Mouse (Mus musculus): ENCODE measurements around the gene Timm8a2. TPM values are rescaled to one million over a fixed set of nuclear protein-coding genes. Genes with fewer than 3 reads are reported as not detected.

Gene Timm8a2
- not detected in 2 replicates for polyA plus RNA-seq (2016; fragmentation: Nextera tagmentation; extraction: Ambion mirVana)

- Histone ChIP-seq H3K4me2 (replicated peaks) (no peak within 1 kb of the TSS), H3K9ac (no peak within 1 kb of the TSS), H3K36me3 (no peaks in the 10 kb centered on the region), H3K27me3 (no peaks in the 10 kb centered on the region), H3K27ac (no peak within 1 kb of the TSS), H3K4me3 (no peak within 1 kb of the TSS), H3K4me1 (no peaks in the 10 kb centered on the region), H3K9me3 (0 out of 2 replicates have a peak, but pooled peaks cover 2% of the 10 kb centered on the region)
- ATAC-seq (ENCODE audit: insufficient number of reproducible peaks, insufficient read depth, low FRiP score, low TSS enrichment) = no peak
- WGBS = 86% methylated on average over 13 of the region's 13 CpGs
These were observed at the start of gene Timm8a2 for GRCm38 (mm10) chr14:122034451-122034850. TSS of gene Timm8a2 (plus strand) at chr14:122034674.

- Histone ChIP-seq H3K27ac (no peak overlapping the region), H3K4me3 (no peak overlapping the region), H3K4me2 (replicated peaks) (no peak overlapping the region), H3K9ac (no peak overlapping the region), H3K36me3 (no peaks in the 10 kb centered on the region), H3K4me1 (no peaks in the 10 kb centered on the region), H3K27me3 (no peaks in the 10 kb centered on the region), H3K9me3 (no peaks in the 10 kb centered on the region)
- no peak for ATAC-seq (ENCODE audit: insufficient number of reproducible peaks, insufficient read depth, low FRiP score, low TSS enrichment)
- 82% methylated on average over 3 of the region's 3 CpGs for WGBS
These were observed 49.0 kb upstream of the Timm8a2 start for GRCm38 (mm10) chr14:121985477-121985876.

GRCm38 (mm10) chr14:121986028-121986427 lies 48.4 kb upstream of the Timm8a2 start:
- Histone ChIP-seq H3K27ac (no peak overlapping the region), H3K4me2 (replicated peaks) (no peak overlapping the region), H3K9ac (no peak overlapping the region), H3K9me3 (no peaks in the 10 kb centered on the region), H3K27me3 (no peaks in the 10 kb centered on the region), H3K36me3 (no peaks in the 10 kb centered on the region), H3K4me3 (no peak overlapping the region), H3K4me1 (no peaks in the 10 kb centered on the region)
- 82% methylated on average over 6 of the region's 6 CpGs for WGBS
- no peak for ATAC-seq (ENCODE audit: insufficient number of reproducible peaks, insufficient read depth, low FRiP score, low TSS enrichment)

GRCm38 (mm10) chr14:121987287-121987686 lies 47.2 kb upstream of the Timm8a2 start:
- no peak for ATAC-seq (ENCODE audit: insufficient number of reproducible peaks, insufficient read depth, low FRiP score, low TSS enrichment)
- no peaks in the 10 kb centered on the region for H3K27me3 ChIP-seq
- H3K36me3 ChIP-seq = no peaks in the 10 kb centered on the region
- 77% methylated on average over 1 of the region's 1 CpGs for WGBS
- H3K4me2 ChIP-seq (replicated peaks) = no peak overlapping the region
- H3K4me3 ChIP-seq = no peak overlapping the region
- H3K27ac ChIP-seq = no peak overlapping the region
- no peaks in the 10 kb centered on the region for H3K4me1 ChIP-seq
- no peak overlapping the region for H3K9ac ChIP-seq
- H3K9me3 ChIP-seq = no peaks in the 10 kb centered on the region

GRCm38 (mm10) chr14:121987691-121988090 lies 46.8 kb upstream of the Timm8a2 start:
- no peaks in the 10 kb centered on the region for H3K4me1 ChIP-seq

GRCm38 (mm10) chr14:121989331-121989730 lies 45.1 kb upstream of the Timm8a2 start:
- Histone ChIP-seq H3K27ac (no peak overlapping the region), H3K4me3 (no peak overlapping the region), H3K9me3 (no peaks in the 10 kb centered on the region), H3K27me3 (no peaks in the 10 kb centered on the region), H3K9ac (no peak overlapping the region), H3K4me2 (replicated peaks) (no peak overlapping the region), H3K4me1 (no peaks in the 10 kb centered on the region), H3K36me3 (peaks cover 3% of the 10 kb centered on the region)
- ATAC-seq (ENCODE audit: insufficient number of reproducible peaks, insufficient read depth, low FRiP score, low TSS enrichment) = no peak
- WGBS = 91% methylated on average over 3 of the region's 3 CpGs

More at GRCm38 (mm10) chr14:121987691-121988090, 46.8 kb upstream of the Timm8a2 start:
- Histone ChIP-seq H3K27me3 (no peaks in the 10 kb centered on the region), H3K9ac (no peak overlapping the region), H3K9me3 (no peaks in the 10 kb centered on the region), H3K4me3 (no peak overlapping the region), H3K4me2 (replicated peaks) (no peak overlapping the region), H3K27ac (no peak overlapping the region), H3K36me3 (no peaks in the 10 kb centered on the region)
- 77% methylated on average over 4 of the region's 4 CpGs for WGBS
- no peak for ATAC-seq (ENCODE audit: insufficient number of reproducible peaks, insufficient read depth, low FRiP score, low TSS enrichment)

- Histone ChIP-seq H3K27ac (no peak overlapping the region), H3K4me3 (no peak overlapping the region), H3K4me2 (replicated peaks) (no peak overlapping the region), H3K36me3 (peaks cover 8% of the 10 kb centered on the region), H3K27me3 (no peaks in the 10 kb centered on the region), H3K9me3 (no peaks in the 10 kb centered on the region), H3K9ac (no peak overlapping the region), H3K4me1 (no peaks in the 10 kb centered on the region)
- no peak for ATAC-seq (ENCODE audit: insufficient number of reproducible peaks, insufficient read depth, low FRiP score, low TSS enrichment)
- 93% methylated on average over 3 of the region's 3 CpGs for WGBS
These were observed 44.6 kb upstream of the Timm8a2 start for GRCm38 (mm10) chr14:121989869-121990268.

GRCm38 (mm10) chr14:121990897-121991296 lies 43.6 kb upstream of the Timm8a2 start:
- H3K4me3 ChIP-seq = no peak overlapping the region
- no peaks in the 10 kb centered on the region for H3K4me1 ChIP-seq
- no peak for ATAC-seq (ENCODE audit: insufficient number of reproducible peaks, insufficient read depth, low FRiP score, low TSS enrichment)
- H3K27me3 ChIP-seq = no peaks in the 10 kb centered on the region
- H3K36me3 ChIP-seq = peaks cover 18% of the 10 kb centered on the region
- H3K4me2 ChIP-seq (replicated peaks) = no peak overlapping the region
- no peaks in the 10 kb centered on the region for H3K9me3 ChIP-seq
- no peak overlapping the region for H3K27ac ChIP-seq
- 84% methylated on average over 6 of the region's 6 CpGs for WGBS
- H3K9ac ChIP-seq = no peak overlapping the region

GRCm38 (mm10) chr14:121991921-121992320 lies 42.6 kb upstream of the Timm8a2 start:
- Histone ChIP-seq H3K4me3 (no peak overlapping the region), H3K27ac (no peak overlapping the region), H3K4me2 (replicated peaks) (no peak overlapping the region), H3K27me3 (no peaks in the 10 kb centered on the region), H3K4me1 (no peaks in the 10 kb centered on the region), H3K9ac (no peak overlapping the region), H3K9me3 (no peaks in the 10 kb centered on the region), H3K36me3 (peaks cover 27% of the 10 kb centered on the region)
- no peak for ATAC-seq (ENCODE audit: insufficient number of reproducible peaks, insufficient read depth, low FRiP score, low TSS enrichment)

- Histone ChIP-seq H3K27me3 (no peaks in the 10 kb centered on the region), H3K9ac (no peak overlapping the region), H3K9me3 (no peaks in the 10 kb centered on the region), H3K4me1 (no peaks in the 10 kb centered on the region), H3K4me3 (no peak overlapping the region), H3K27ac (no peak overlapping the region), H3K36me3 (peaks cover 29% of the 10 kb centered on the region), H3K4me2 (replicated peaks) (no peak overlapping the region)
- ATAC-seq (ENCODE audit: insufficient number of reproducible peaks, insufficient read depth, low FRiP score, low TSS enrichment) = no peak
- 85% methylated on average over 13 of the region's 13 CpGs for WGBS
These were observed 41.8 kb upstream of the Timm8a2 start for GRCm38 (mm10) chr14:121992395-121993280.

GRCm38 (mm10) chr14:121993616-121994015 lies 40.9 kb upstream of the Timm8a2 start:
- no peaks in the 10 kb centered on the region for H3K9me3 ChIP-seq

GRCm38 (mm10) chr14:121994171-121994700 lies 40.2 kb upstream of the Timm8a2 start:
- H3K27ac ChIP-seq = no peak overlapping the region
- peaks cover 29% of the 10 kb centered on the region for H3K36me3 ChIP-seq
- H3K9ac ChIP-seq = no peak overlapping the region
- no peak for ATAC-seq (ENCODE audit: insufficient number of reproducible peaks, insufficient read depth, low FRiP score, low TSS enrichment)
- no peaks in the 10 kb centered on the region for H3K27me3 ChIP-seq
- no peaks in the 10 kb centered on the region for H3K4me1 ChIP-seq
- 94% methylated on average over 17 of the region's 17 CpGs for WGBS
- no peak overlapping the region for H3K4me3 ChIP-seq
- no peak overlapping the region for H3K4me2 ChIP-seq (replicated peaks)
- H3K9me3 ChIP-seq = no peaks in the 10 kb centered on the region

More at GRCm38 (mm10) chr14:121993616-121994015, 40.9 kb upstream of the Timm8a2 start:
- no peak overlapping the region for H3K9ac ChIP-seq
- H3K4me3 ChIP-seq = no peak overlapping the region
- WGBS = 93% methylated on average over 4 of the region's 4 CpGs
- H3K36me3 ChIP-seq = peaks cover 29% of the 10 kb centered on the region
- no peaks in the 10 kb centered on the region for H3K27me3 ChIP-seq
- no peak overlapping the region for H3K27ac ChIP-seq
- no peak overlapping the region for H3K4me2 ChIP-seq (replicated peaks)
- no peaks in the 10 kb centered on the region for H3K4me1 ChIP-seq
- ATAC-seq (ENCODE audit: insufficient number of reproducible peaks, insufficient read depth, low FRiP score, low TSS enrichment) = no peak

Data from embryonic facial prominence, embryonic 12.5 days (tissue).